Mouse (Mus musculus): ENCODE data around the gene Efna5. TPM values are rescaled to one million over a fixed set of nuclear protein-coding genes. Genes with fewer than 3 reads are reported as not detected.

Gene Efna5
- total and polyA plus RNA-seq, 3 experiments: 0.05 TPM; not detected in 2

GRCm38 (mm10) chr17:62862298-62862999 is 18.7 kb downstream of the Efna5 start:
- Histone ChIP-seq H3K27me3 (ENCODE audit: insufficient read depth, low read length) (no peaks in the 10 kb centered on the region), H3K9me3 (replicated peaks) (peaks cover 4% of the 10 kb centered on the region; the same call in 1 of the 2 replicates), H3K4me1 (ENCODE audit: insufficient read depth, low read depth, low read length) (no peaks in the 10 kb centered on the region), H3K36me3 (replicated peaks) (no peaks in the 10 kb centered on the region), H3K4me3 (ENCODE audit: low read depth, low read length) (no peak overlapping the region)
- ATAC-seq (ENCODE audit: extremely low read depth, insufficient number of reproducible peaks, low FRiP score, poor library complexity, severe bottlenecking) (no peak), DNase-seq (ENCODE audit: low spot score) (no peak)
- no peak for TF ChIP-seq GATA1 (IDR thresholded peaks at IDR 0.05; ENCODE audit: borderline replicate concordance, low read length)
- TF ChIP-seq GATA2 (IDR thresholded peaks at IDR 0.05; ENCODE audit: borderline replicate concordance, low read depth, low read length): no peak
- no peak for TF ChIP-seq CTCF (IDR thresholded peaks at IDR 0.05; ENCODE audit: low read depth, low read length)
- no peak for TF ChIP-seq TAL1 (conservative IDR thresholded peaks at IDR 0.05; ENCODE audit: low read depth, low read length)
- TF ChIP-seq POLR2AphosphoS5 (IDR thresholded peaks at IDR 0.05; ENCODE audit: insufficient replicate concordance, low read depth, low read length): no peak

DNA sequence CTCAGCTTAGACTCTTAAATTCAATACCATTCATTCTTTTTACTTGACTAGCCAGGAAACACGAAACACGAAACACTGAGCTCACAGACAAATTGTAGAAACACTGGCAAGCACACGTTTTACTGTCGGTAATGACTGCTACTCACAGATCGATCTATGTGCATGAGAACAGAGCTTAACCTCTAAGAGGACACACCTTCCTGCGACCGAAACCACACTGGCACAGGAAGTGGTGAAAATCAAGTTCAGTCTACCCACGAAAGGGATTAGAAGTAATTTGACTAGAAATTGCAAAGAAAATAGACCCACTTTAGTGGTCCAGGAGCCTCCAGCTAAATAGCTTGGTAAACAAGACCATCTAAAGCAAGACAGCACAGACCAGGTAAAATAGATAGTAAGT is 23.8 kb downstream of the Efna5 start:
- Histone ChIP-seq H3K36me3 (replicated peaks) (no peaks in the 10 kb centered on the region), H3K4me3 (ENCODE audit: low read depth, low read length) (no peak overlapping the region), H3K9me3 (replicated peaks) (no peaks in the 10 kb centered on the region), H3K27me3 (ENCODE audit: insufficient read depth, low read length) (no peaks in the 10 kb centered on the region), H3K4me1 (ENCODE audit: insufficient read depth, low read depth, low read length) (no peaks in the 10 kb centered on the region)
- DNase-seq (ENCODE audit: low spot score) (no peak), ATAC-seq (ENCODE audit: extremely low read depth, insufficient number of reproducible peaks, low FRiP score, poor library complexity, severe bottlenecking) (no peak)
- TF ChIP-seq CTCF (IDR thresholded peaks at IDR 0.05; ENCODE audit: low read depth, low read length) (no peak), GATA1 (IDR thresholded peaks at IDR 0.05; ENCODE audit: borderline replicate concordance, low read length) (no peak), GATA2 (IDR thresholded peaks at IDR 0.05; ENCODE audit: borderline replicate concordance, low read depth, low read length) (no peak), POLR2AphosphoS5 (IDR thresholded peaks at IDR 0.05; ENCODE audit: insufficient replicate concordance, low read depth, low read length) (no peak), TAL1 (conservative IDR thresholded peaks at IDR 0.05; ENCODE audit: low read depth, low read length) (no peak)

DNA sequence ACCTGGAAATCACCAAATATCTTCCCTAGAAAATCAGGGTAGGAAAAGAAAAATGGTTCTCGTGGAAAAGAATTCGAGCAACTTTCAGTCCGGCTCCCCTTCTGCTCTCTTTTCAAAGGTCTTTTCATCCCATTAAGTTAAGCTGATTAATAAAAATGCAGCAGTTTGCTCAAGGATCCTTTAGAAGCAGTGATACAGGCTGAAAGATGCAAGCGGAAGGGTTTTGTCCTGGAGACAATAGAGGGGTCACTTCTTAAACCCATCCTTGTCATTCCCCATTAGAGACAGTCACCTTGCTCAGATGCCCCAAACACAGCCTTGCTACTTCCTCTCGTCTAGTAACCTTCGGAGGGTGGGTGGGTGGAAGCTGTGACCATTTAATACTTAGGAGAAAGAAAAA is 27.4 kb downstream of the Efna5 start:
- DNase-seq (ENCODE audit: low spot score): no peak
- no peaks in the 10 kb centered on the region for H3K36me3 ChIP-seq (replicated peaks)
- H3K27me3 ChIP-seq (ENCODE audit: insufficient read depth, low read length): no peaks in the 10 kb centered on the region
- no peak overlapping the region for H3K4me3 ChIP-seq (ENCODE audit: low read depth, low read length)
- H3K4me1 ChIP-seq (ENCODE audit: insufficient read depth, low read depth, low read length): no peaks in the 10 kb centered on the region
- no peak for ATAC-seq (ENCODE audit: extremely low read depth, insufficient number of reproducible peaks, low FRiP score, poor library complexity, severe bottlenecking)
- TF ChIP-seq CTCF (IDR thresholded peaks at IDR 0.05; ENCODE audit: low read depth, low read length) (no peak), GATA2 (IDR thresholded peaks at IDR 0.05; ENCODE audit: borderline replicate concordance, low read depth, low read length) (no peak), POLR2AphosphoS5 (IDR thresholded peaks at IDR 0.05; ENCODE audit: insufficient replicate concordance, low read depth, low read length) (no peak), TAL1 (conservative IDR thresholded peaks at IDR 0.05; ENCODE audit: low read depth, low read length) (no peak), GATA1 (IDR thresholded peaks at IDR 0.05; ENCODE audit: borderline replicate concordance, low read length) (no peak)
- no peaks in the 10 kb centered on the region for H3K9me3 ChIP-seq (replicated peaks)

GRCm38 (mm10) chr17:62852822-62853608 is 28.1 kb downstream of the Efna5 start:
- no peaks in the 10 kb centered on the region for H3K4me1 ChIP-seq (ENCODE audit: insufficient read depth, low read depth, low read length)
- H3K36me3 ChIP-seq (replicated peaks): no peaks in the 10 kb centered on the region
- H3K9me3 ChIP-seq (replicated peaks): no peaks in the 10 kb centered on the region
- TF ChIP-seq POLR2AphosphoS5 (IDR thresholded peaks at IDR 0.05; ENCODE audit: insufficient replicate concordance, low read depth, low read length) (no peak), TAL1 (conservative IDR thresholded peaks at IDR 0.05; ENCODE audit: low read depth, low read length) (no peak), GATA2 (IDR thresholded peaks at IDR 0.05; ENCODE audit: borderline replicate concordance, low read depth, low read length) (no peak), GATA1 (IDR thresholded peaks at IDR 0.05; ENCODE audit: borderline replicate concordance, low read length) (no peak), CTCF (IDR thresholded peaks at IDR 0.05; ENCODE audit: low read depth, low read length) (no peak)
- ATAC-seq (ENCODE audit: extremely low read depth, insufficient number of reproducible peaks, low FRiP score, poor library complexity, severe bottlenecking) (no peak), DNase-seq (ENCODE audit: low spot score) (no peak)
- H3K4me3 ChIP-seq (ENCODE audit: low read depth, low read length): no peak overlapping the region
- H3K27me3 ChIP-seq (ENCODE audit: insufficient read depth, low read length): no peaks in the 10 kb centered on the region

DNA sequence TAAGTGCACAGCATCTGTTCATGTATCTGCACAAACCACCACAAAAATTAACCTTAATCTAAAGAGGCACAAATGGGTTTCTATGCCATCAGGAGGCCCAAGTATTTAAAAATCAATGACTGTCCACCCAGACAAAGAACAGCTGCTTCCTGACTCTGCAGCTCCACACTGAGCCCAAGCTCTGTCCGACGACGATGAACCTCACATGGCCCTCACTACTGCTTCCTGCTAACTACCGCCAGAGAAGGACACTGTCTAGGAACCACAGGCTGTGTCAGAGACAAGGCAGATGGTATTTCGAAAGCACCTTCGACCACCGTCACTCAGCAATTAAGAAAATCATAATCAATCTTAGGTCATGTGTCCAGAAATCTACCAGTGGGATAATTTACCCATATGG is 29.8 kb downstream of the Efna5 start:
- TF ChIP-seq TAL1 (conservative IDR thresholded peaks at IDR 0.05; ENCODE audit: low read depth, low read length) (no peak), GATA1 (IDR thresholded peaks at IDR 0.05; ENCODE audit: borderline replicate concordance, low read length) (no peak), GATA2 (IDR thresholded peaks at IDR 0.05; ENCODE audit: borderline replicate concordance, low read depth, low read length) (no peak), POLR2AphosphoS5 (IDR thresholded peaks at IDR 0.05; ENCODE audit: insufficient replicate concordance, low read depth, low read length) (no peak), CTCF (IDR thresholded peaks at IDR 0.05; ENCODE audit: low read depth, low read length) (no peak)
- Histone ChIP-seq H3K4me3 (ENCODE audit: low read depth, low read length) (no peak overlapping the region), H3K4me1 (ENCODE audit: insufficient read depth, low read depth, low read length) (no peaks in the 10 kb centered on the region), H3K36me3 (replicated peaks) (no peaks in the 10 kb centered on the region), H3K27me3 (ENCODE audit: insufficient read depth, low read length) (no peaks in the 10 kb centered on the region), H3K9me3 (replicated peaks) (no peaks in the 10 kb centered on the region)
- ATAC-seq (ENCODE audit: extremely low read depth, insufficient number of reproducible peaks, low FRiP score, poor library complexity, severe bottlenecking) (no peak), DNase-seq (ENCODE audit: low spot score) (no peak)

DNA sequence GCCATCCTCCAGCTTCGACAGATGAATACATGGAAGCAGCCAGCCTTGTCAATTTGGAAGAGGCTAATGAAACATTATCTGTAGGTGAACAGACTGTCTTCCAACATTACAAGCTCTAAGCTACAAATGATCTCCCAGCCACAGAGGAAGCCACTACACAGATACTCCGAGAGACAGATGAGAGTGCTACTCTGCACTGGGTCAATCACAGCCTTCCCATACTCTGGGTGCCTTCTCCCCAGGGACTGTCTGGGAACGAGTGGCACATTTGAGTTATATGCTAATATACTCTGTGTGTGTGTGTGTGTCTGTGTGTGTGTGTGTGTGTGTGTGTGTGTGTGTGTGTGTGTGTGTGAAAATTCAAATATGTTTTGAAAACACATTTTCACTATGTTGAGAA is 30.5 kb downstream of the Efna5 start:
- DNase-seq (ENCODE audit: low spot score) (no peak), ATAC-seq (ENCODE audit: extremely low read depth, insufficient number of reproducible peaks, low FRiP score, poor library complexity, severe bottlenecking) (no peak)
- Histone ChIP-seq H3K9me3 (replicated peaks) (no peaks in the 10 kb centered on the region), H3K4me3 (ENCODE audit: low read depth, low read length) (no peak overlapping the region), H3K36me3 (replicated peaks) (no peaks in the 10 kb centered on the region), H3K4me1 (ENCODE audit: insufficient read depth, low read depth, low read length) (no peaks in the 10 kb centered on the region), H3K27me3 (ENCODE audit: insufficient read depth, low read length) (no peaks in the 10 kb centered on the region)
- TF ChIP-seq POLR2AphosphoS5 (IDR thresholded peaks at IDR 0.05; ENCODE audit: insufficient replicate concordance, low read depth, low read length) (no peak), CTCF (IDR thresholded peaks at IDR 0.05; ENCODE audit: low read depth, low read length) (no peak), GATA1 (IDR thresholded peaks at IDR 0.05; ENCODE audit: borderline replicate concordance, low read length) (no peak), TAL1 (conservative IDR thresholded peaks at IDR 0.05; ENCODE audit: low read depth, low read length) (no peak), GATA2 (IDR thresholded peaks at IDR 0.05; ENCODE audit: borderline replicate concordance, low read depth, low read length) (no peak)
